Mouse (Mus musculus) cerebellum, adult 9-11 months (tissue): ENCODE data around the gene Ppp1r8.
"Not testable (repeated sequence)": the region's sequence is repeated elsewhere in the genome, so short reads cannot be mapped to it uniquely, and the experiment has no call there.

Experiments used
- DNase-seq: peaks from one replicate; pipeline ENCODE4 v3.0.0; 2022

The Ppp1r8 gene

DNA sequence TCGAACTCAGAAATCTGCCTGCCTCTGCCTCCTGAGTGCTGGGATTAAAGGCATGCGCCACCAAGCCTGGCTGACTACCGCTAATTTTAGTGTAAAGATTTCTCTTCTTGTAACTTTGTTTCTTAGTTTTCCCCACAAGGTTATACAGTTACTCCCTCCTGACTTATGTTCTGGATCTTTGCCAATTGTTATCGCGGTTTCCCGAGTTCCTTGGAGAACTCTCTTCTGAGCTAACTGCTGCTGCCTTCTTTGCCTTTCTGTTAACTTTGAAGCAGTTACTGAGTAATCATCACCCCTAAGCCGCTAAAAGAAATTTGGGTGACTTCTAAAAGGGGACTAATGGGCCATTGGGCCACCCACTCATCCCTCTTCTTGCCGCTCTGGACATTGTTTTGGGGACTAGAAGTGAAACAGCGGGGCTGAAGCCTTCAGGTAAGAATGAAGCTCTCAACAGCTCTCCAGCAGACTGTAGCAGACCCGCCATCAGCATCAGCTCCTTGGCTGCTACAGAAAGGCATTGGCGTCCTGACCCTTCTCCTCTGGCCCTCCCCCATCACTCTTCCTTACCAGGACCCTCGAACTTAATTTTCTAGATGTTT, 37.3 kb downstream of the Ppp1r8 start:
- DNase-seq, result no peak

DNA sequence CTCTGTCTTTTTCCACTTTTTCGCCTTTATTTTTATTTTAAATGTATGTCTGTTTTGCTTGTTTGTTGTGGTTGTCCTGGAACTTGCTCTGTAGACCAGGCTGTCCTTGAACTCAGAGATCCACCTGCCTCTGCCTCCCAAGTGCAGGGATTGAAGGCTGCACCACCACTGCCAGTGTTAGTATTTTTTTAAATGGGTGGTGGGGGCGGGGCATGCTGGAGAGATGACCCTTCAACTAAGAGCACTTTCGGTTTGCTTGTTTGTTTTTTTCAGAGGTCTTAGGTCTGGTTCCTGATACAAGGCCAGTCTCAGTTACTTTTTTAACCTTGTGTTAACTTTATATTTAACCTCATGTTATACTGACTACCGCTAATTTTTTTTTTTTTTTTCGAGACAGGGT, 37.8 kb downstream of the Ppp1r8 start:
- DNase-seq, result no peak

- DNase-seq, result no peak
These were observed 38.6 kb downstream of the Ppp1r8 start for GRCm38 (mm10) chr4:132804331-132804730.

DNA sequence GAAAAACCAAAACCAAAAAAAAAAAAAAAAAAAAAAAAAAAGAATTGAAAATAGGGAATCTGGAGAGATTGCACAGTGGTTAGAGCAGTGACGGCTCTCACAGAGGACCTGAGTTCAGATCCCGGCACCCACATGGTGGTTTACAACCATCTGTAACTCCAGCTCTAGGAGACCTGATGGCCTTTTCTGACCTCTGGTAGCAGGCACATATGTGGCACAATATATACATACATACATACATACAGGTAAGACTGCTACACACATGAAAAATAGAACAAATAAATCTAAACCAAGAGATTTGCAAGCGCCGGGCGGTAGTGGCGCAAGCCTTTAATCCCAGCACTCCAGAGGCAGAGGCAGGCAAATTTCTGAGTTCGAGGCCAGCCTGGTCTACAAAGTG, 39.1 kb downstream of the Ppp1r8 start:
- no peak for DNase-seq

GRCm38 (mm10) chr4:132803212-132803611, 39.8 kb downstream of the Ppp1r8 start:
- no peak for DNase-seq

DNA sequence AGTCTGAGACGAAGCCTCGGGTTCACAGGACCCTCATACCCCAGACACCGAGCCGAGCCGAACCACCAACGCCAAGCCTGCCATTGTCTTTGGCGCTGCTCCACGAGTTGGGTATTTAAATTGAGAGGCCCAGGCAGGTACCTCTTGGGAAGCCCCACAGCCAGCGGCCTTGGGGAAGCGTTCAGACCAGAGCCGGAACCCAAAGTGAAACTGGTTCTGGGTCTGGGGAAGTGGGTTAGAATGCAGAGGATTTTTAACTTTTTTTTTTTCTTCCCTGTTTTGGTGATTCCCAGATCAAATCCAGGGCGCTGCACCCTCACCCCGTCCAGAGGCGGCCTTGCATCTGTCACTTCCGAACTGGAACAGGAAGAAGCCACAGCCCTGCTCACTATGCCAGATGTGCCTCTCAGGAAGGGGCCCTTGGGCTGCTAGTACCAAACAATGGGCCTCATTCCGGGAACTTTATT, 40.8 kb downstream of the Ppp1r8 start:
- DNase-seq, result no peak

DNA sequence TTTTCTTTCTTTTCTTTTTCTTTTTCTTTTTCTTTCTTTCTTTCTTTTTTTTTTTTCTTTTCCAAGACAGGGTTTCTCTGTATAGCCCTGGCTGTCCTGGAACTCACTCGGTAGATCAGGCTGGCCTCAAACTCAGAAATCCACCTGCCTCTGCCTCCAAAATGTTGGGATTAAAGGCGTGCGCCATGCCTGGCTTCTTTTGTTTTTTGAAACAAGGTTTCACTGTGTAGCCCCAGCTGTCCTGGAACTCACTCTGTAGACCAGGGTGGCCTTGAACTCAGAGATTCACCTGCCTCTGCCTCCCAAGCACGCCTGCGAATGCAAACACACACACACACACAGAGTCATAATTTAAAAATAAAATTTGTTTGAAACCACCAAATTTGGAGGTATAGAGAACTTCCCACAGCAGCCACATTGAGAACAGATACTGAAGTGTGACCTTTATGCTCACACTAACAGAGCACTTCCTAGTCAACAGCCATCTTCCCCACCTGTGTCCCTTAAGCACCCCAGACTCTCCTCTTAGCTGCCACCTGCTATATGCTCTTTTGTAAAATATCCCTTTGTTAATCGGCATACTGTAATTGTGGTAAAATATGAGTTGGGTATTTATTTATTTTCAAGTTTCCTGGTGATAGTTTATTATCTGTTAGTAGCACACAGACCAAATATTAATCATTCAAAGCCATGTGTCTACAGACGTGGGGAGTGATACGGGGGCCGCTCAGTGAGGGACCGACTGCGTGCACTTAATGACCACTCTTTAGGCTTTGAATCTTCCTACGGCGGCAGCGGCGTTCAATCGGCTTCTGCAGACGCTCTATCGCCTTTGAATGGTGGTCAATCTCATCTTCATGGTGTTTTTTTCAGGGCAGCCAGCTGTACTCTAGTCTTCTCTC, 41.5 kb downstream of the Ppp1r8 start:
- no peak for DNase-seq

DNA sequence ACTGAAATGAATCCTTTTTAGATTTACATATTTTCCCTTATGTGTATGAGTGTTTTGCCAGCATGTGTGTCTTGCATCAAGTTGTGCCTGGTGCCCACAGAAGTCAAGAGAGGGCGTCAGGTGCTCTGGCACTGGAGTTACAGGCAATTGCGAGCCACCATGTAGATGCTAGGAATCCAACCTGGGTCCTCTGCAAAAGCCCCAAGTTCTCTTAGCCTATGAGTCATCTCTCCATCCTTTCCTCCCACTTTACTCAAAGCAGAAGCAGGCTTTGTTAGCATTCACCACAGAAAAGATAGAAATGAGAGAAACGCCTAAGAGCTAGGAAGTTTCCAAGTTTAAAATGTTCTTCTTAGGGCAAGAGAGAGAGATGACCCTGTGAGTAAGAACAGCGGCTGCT, 43.1 kb downstream of the Ppp1r8 start:
- no peak for DNase-seq

- DNase-seq, result not testable (repeated sequence)
These were observed 44.3 kb downstream of the Ppp1r8 start for GRCm38 (mm10) chr4:132798666-132799065.

DNA sequence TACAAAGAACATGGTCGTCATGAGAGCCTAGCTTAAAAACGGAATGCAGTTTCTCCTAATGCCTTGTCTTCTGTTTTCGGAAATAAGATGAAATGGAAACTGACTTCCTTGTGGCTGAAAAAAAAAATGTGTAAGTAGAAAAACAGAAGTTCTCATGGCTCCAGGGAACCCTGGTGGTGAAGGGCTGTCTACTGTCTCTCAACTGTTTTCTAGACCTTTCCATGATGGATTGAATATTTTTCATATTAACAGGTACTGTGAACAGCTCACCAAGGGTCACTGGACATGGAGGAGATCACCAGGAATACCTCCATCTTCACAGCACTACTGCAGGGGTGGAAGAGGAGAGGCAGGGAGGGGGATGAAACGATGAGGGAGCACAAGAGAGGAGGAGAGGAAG, 44.9 kb downstream of the Ppp1r8 start:
- DNase-seq, result no peak

DNA sequence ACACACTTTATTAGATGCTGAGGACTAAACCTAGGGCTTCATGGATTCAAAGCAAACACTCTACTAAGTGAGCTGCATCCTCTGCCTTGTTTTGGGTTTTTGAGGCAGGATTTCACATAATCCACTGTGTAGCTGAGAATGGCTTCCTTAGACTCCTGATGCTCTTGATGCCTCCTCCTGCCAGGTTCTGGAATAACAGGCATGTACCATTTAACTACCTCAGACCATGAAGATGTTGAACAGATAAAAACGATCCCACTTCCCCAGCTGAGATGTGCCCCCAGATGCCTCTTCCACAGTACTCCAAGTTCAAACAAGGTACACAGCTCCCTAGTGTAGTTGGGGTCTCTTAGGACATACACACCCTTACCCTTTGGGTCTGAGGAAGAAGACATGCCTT, 45.5 kb downstream of the Ppp1r8 start:
- no peak for DNase-seq

DNA sequence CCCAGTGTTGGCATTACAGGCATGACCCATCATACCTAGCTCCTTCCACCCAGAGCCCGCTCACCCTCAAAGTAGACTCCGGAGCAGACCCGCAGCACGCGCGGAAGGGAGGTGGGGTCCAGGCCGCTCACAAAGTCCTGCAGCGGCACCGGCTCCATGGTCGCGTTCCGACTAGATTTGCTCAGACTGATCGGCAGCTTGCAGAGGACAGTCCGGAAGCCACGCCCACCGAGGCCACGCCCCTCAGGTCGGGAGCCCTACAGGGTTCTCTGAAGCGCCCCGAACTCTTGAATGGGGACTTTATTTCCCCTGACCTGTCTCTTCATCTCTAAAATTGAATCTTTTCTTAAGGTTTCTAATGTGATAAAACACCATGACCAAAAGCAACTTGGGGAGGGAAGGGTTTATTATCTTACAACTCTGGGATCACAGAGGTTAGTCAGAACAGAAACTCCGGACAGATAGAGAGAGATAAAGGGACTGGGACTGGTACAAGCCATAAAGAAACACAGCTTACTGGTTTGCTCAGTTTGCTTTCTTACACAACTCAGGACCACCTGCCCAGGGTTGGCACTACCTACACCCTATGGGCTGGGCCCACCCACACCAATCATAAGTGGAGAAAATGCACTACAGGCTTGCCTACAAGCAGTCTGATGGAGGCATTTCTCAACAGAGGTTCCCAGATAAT, 46.6 kb downstream of the Ppp1r8 start, which contains the start of gene Themis2:
Gene Themis2, minus strand, starts transcription at position 192 of the 691 bp plus-strand sequence.
- DNase-seq, result no peak

DNA sequence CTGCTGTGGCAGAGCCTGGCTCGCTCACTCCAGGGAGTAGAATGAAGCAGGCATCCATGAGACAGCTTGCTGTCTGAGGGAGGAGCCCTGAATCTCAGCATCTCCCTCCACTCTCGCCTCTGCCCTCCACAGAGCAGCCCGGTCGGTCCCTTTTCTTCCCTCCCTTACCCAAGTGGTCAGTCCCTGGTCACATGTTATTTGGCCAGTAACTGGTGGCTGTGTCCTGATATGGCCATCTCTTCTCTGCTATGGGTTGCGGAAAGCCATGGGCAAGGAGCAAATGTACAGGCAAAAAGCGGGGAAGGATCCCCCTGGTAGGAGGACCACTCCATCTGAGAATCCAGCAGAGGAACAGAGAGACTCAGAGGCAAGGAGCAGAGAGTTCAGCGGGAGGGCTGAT, 47.8 kb downstream of the Ppp1r8 start:
- no peak for DNase-seq

- no peak for DNase-seq
These were observed 48.2 kb downstream of the Ppp1r8 start for GRCm38 (mm10) chr4:132794760-132795159.

- DNase-seq, result no peak
These were observed 48.9 kb downstream of the Ppp1r8 start for GRCm38 (mm10) chr4:132794028-132794427.

- not testable (repeated sequence) for DNase-seq
These were observed 49.5 kb downstream of the Ppp1r8 start for GRCm38 (mm10) chr4:132793322-132794004.

GRCm38 (mm10) chr4:132789731-132790130, 53.2 kb downstream of the Ppp1r8 start:
- no peak for DNase-seq

DNA sequence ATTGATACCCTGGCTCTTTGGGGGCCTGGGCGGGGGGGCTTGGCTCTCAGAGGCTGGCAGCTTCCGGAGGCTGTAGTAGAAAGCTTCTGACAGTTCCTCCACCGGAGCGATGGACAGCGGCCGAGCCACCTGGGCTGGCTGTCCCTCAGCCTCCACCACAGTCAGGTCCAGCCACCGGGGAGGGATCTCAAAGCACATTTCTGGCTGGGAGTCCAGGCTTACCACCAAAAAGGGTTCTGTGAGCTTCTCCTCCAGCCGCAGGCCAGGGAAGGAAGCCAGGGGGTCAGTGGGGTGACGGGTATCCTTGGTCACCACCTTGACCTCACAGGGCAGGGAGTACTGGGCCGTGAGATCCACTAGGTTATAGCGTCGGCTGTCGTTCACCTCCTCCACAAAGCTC, 57.7 kb downstream of the Ppp1r8 start:
- no peak for DNase-seq

DNA sequence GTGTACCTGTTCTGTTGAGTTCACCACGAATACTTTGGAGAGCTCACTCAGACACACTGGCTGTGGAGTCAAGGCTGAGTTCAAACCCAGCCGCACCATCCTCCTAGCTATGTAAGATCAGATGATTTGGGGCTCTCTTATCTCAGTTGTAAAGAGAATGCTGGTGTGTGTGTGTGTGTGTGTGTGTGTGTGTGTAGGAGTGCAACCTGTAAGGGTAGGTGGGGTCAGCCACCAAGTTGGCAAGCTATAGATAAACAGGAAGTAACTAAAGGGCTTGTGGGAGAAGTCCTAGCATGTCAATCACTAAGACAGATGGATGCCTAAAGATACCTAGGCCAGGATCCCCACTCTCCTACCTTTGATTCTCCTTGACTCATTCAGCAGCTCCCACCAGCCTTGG, 59.2 kb downstream of the Ppp1r8 start:
- no peak for DNase-seq

DNA sequence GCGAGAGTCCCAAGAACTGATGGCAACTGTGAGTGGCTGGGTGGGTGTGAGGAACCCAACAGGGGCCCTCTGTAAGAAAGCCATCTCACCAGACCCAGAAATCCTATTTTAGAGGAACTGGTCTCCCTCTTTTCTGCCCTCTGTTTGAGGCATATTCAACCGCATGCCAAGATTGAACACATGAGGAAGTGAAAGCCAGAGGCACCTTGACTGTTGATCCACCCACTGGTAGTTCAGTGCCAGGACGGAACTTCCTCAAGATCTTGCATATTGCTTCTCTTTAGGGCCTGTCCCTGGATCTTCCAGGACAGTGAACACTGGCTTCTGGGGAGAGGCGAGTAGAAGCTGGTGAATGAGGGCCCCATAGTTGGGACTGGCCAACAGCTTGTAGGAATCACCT, 62.7 kb downstream of the Ppp1r8 start:
- DNase-seq, result no peak

- DNase-seq, result no peak
These were observed 64.3 kb downstream of the Ppp1r8 start for GRCm38 (mm10) chr4:132778562-132779201.
